Mouse (Mus musculus) limb, embryonic 13.5 days (tissue): Measurements from ENCODE around the gene Pld1. TPM values are rescaled to one million over a fixed set of nuclear protein-coding genes. Genes with fewer than 3 reads are reported as not detected.

Experiments used
- ATAC-seq: fragments of 200-750 bp; cut with Nextera tagmentation; 2 replicates; pipeline ENCODE4 v1.8.0; 2017; ENCODE audit warnings: low read depth, moderate number of reproducible peaks, moderate TSS enrichment; ENCODE audit not compliant: low FRiP score
- H3K27ac ChIP-seq: fragments of 300-500 bp; sonication (generic); 2 replicates; pipeline ENCODE4 v1.5.1; 2015; ENCODE audit warnings: inconsistent platforms, mild to moderate bottlenecking, moderate library complexity
- H3K27me3 ChIP-seq: fragments of 300-500 bp; sonication (generic); 2 replicates; pipeline ENCODE4 v1.6.1; 2015; ENCODE audit warnings: mild to moderate bottlenecking, inconsistent platforms
- H3K36me3 ChIP-seq: fragments of 300-500 bp; sonication (generic); 2 replicates; pipeline ENCODE4 v1.6.1; 2015; ENCODE audit warnings: inconsistent platforms, mild to moderate bottlenecking, moderate library complexity
- H3K4me1 ChIP-seq: fragments of 300-500 bp; sonication (generic); 2 replicates; pipeline ENCODE4 v1.6.1; 2015; ENCODE audit warnings: inconsistent platforms
- H3K4me2 ChIP-seq: fragments of 300-500 bp; sonication (generic); replicated peaks from 2 replicates; pipeline ENCODE4 v1.6.1; 2015; ENCODE audit warnings: inconsistent platforms, mild to moderate bottlenecking, moderate library complexity
- H3K4me3 ChIP-seq: fragments of 300-500 bp; sonication (generic); 2 replicates; pipeline ENCODE4 v1.5.1; 2015; ENCODE audit warnings: moderate library complexity, mild to moderate bottlenecking, inconsistent platforms
- H3K9ac ChIP-seq: fragments of 300-500 bp; sonication (generic); 2 replicates; pipeline ENCODE4 v1.6.1; 2015; ENCODE audit warnings: mild to moderate bottlenecking, inconsistent platforms
- H3K9me3 ChIP-seq: fragments of 300-500 bp; sonication (generic); 2 replicates; pipeline ENCODE4 v1.6.1; 2016; ENCODE audit warnings: inconsistent platforms
- WGBS: fragments of 180-500 bp; shearing (Covaris S2); methylation state at CpG from one replicate; pipeline ENCODE4 v1.1.7; 2015; 5-methylcytosine and 5-hydroxymethylcytosine counted together
- polyA plus RNA-seq: library from polyadenylated mRNA; unstranded; fragments of >200 nt; fragmentation: Nextera tagmentation; extraction: Ambion mirVana; gene quantifications from 2 replicates; pipeline ENCODE4 v1.2.1, GENCODE M21; 2015

Gene Pld1
- polyA plus RNA-seq, 1 experiment from 2014 or later = 5.4 TPM

DNA sequence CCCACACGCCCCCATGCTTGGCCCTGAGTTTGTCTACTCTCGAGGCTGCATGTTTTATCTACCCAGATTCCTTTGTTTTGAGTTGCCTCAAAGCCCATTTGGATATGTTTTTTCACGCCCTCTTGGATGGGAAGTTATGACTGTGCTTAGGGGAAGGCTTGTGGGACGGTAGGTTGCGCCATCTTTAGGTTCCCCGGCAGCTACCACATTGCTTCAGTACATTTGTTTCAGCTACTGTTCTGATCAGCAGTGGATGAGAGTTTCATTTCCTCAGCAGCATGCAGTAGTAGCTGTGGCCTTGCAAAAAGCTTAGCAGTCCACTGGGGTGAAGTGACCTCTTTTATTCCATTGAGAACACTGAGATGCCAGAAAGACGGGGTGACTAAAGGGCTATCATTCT is 73.7 kb downstream of the Pld1 start:
- no peak overlapping the region for H3K9ac ChIP-seq
- no peaks in the 10 kb centered on the region for H3K4me1 ChIP-seq
- H3K9me3 ChIP-seq = no peaks in the 10 kb centered on the region
- H3K27me3 ChIP-seq = no peaks in the 10 kb centered on the region
- 85% methylated on average over 7 of the region's 7 CpGs for WGBS
- no peak for ATAC-seq
- H3K27ac ChIP-seq = no peak overlapping the region
- H3K4me2 ChIP-seq = no peak overlapping the region
- no peaks in the 10 kb centered on the region for H3K36me3 ChIP-seq
- no peak overlapping the region for H3K4me3 ChIP-seq

GRCm38 (mm10) chr3:28013441-28013840 is 74.9 kb downstream of the Pld1 start:
- Histone ChIP-seq H3K9ac (no peak overlapping the region), H3K27me3 (no peaks in the 10 kb centered on the region), H3K27ac (no peak overlapping the region), H3K4me2 (no peak overlapping the region), H3K4me3 (no peak overlapping the region), H3K36me3 (no peaks in the 10 kb centered on the region), H3K9me3 (no peaks in the 10 kb centered on the region; the same call in 1 of the 2 replicates), H3K4me1 (no peaks in the 10 kb centered on the region)
- ATAC-seq = no peak
- 77% methylated on average over 6 of the region's 6 CpGs for WGBS

DNA sequence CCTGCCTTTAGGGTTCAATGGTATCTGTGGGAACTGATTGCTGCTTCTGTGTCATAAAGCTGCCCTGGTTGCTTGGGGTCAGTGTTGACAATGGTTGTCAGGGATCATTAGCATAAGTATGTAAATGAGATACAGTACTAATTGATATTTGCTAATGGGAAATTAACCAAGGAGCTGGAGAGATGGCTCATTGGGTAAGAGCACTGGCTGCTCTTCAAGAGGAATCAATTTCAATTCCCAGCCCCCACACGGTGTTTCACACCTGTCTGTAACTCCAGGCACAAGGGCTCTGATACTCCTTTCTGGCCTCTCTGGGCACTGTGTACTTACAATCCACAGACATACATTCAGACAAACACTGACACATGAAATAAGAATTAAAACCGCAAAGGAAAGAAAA is 78.5 kb downstream of the Pld1 start:
- Histone ChIP-seq H3K9me3 (no peaks in the 10 kb centered on the region; the same call in 1 of the 2 replicates), H3K4me3 (no peak overlapping the region), H3K4me2 (no peak overlapping the region), H3K4me1 (no peaks in the 10 kb centered on the region), H3K36me3 (no peaks in the 10 kb centered on the region), H3K27ac (no peak overlapping the region), H3K9ac (no peak overlapping the region), H3K27me3 (no peaks in the 10 kb centered on the region)
- ATAC-seq = no peak
- 82% methylated on average over 2 of the region's 2 CpGs for WGBS

- no peak overlapping the region for H3K9ac ChIP-seq
- 82% methylated on average over 4 of the region's 4 CpGs for WGBS
- no peak for ATAC-seq
- H3K4me3 ChIP-seq = no peak overlapping the region
- no peak overlapping the region for H3K27ac ChIP-seq
- no peaks in the 10 kb centered on the region for H3K4me1 ChIP-seq
- H3K9me3 ChIP-seq = no peaks in the 10 kb centered on the region; the same call in 1 of the 2 replicates
- H3K36me3 ChIP-seq = no peaks in the 10 kb centered on the region
- no peak overlapping the region for H3K4me2 ChIP-seq
- H3K27me3 ChIP-seq = no peaks in the 10 kb centered on the region
These were observed 81.2 kb downstream of the Pld1 start for GRCm38 (mm10) chr3:28019727-28020126.

GRCm38 (mm10) chr3:28020404-28020803 is 81.9 kb downstream of the Pld1 start:
- ATAC-seq = no peak
- no peaks in the 10 kb centered on the region for H3K36me3 ChIP-seq
- H3K27me3 ChIP-seq = no peaks in the 10 kb centered on the region
- no peak overlapping the region for H3K27ac ChIP-seq
- no peak overlapping the region for H3K9ac ChIP-seq
- no peaks in the 10 kb centered on the region for H3K4me1 ChIP-seq
- no peaks in the 10 kb centered on the region; the same call in 1 of the 2 replicates for H3K9me3 ChIP-seq
- WGBS = 97% methylated on average over 2 of the region's 2 CpGs
- H3K4me3 ChIP-seq = no peak overlapping the region
- no peak overlapping the region for H3K4me2 ChIP-seq

- H3K4me1 ChIP-seq = no peaks in the 10 kb centered on the region
- H3K36me3 ChIP-seq = no peaks in the 10 kb centered on the region
- H3K27ac ChIP-seq = no peak overlapping the region
- no peaks in the 10 kb centered on the region for H3K27me3 ChIP-seq
- no peak overlapping the region for H3K4me2 ChIP-seq
- WGBS = 75% methylated on average over 5 of the region's 5 CpGs
- no peak overlapping the region for H3K4me3 ChIP-seq
- no peak for ATAC-seq
- no peak overlapping the region for H3K9ac ChIP-seq
- H3K9me3 ChIP-seq = no peaks in the 10 kb centered on the region; the same call in 1 of the 2 replicates
These were observed 83.7 kb downstream of the Pld1 start for GRCm38 (mm10) chr3:28022191-28022590.

DNA sequence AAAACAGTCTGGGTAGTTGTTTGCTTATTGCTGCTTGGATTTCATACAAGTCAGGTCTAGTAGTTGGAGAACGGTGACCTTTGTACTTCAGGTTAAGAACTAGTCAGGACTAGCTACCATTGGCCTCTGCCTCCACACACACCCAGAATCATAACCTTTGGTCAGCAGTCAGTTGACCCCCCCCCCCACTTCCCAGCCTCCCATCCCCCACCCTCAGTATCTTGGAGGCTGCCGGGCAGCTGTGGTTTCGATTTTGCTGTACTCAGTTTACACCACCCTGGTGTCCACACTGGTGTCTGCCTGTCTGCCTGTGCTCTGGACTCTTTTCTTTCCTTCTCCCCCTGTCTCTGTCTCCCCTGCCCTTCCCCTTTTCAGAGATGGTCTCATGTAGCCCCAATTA is 88.4 kb downstream of the Pld1 start:
- 56% methylated on average over 3 of the region's 3 CpGs for WGBS

GRCm38 (mm10) chr3:28028456-28028855 is 90.0 kb downstream of the Pld1 start:
- no peaks in the 10 kb centered on the region for H3K36me3 ChIP-seq
- ATAC-seq = no peak
- WGBS = 86% methylated on average over 10 of the region's 10 CpGs

More for the DNA sequence above, 88.4 kb downstream of the Pld1 start:
- H3K36me3 ChIP-seq = no peaks in the 10 kb centered on the region
- no peak for ATAC-seq
- no peak overlapping the region for H3K4me3 ChIP-seq
- H3K27me3 ChIP-seq = no peaks in the 10 kb centered on the region
- no peaks in the 10 kb centered on the region for H3K9me3 ChIP-seq
- H3K4me2 ChIP-seq = no peak overlapping the region
- H3K9ac ChIP-seq = no peak overlapping the region
- no peak overlapping the region for H3K27ac ChIP-seq
- H3K4me1 ChIP-seq = no peaks in the 10 kb centered on the region

DNA sequence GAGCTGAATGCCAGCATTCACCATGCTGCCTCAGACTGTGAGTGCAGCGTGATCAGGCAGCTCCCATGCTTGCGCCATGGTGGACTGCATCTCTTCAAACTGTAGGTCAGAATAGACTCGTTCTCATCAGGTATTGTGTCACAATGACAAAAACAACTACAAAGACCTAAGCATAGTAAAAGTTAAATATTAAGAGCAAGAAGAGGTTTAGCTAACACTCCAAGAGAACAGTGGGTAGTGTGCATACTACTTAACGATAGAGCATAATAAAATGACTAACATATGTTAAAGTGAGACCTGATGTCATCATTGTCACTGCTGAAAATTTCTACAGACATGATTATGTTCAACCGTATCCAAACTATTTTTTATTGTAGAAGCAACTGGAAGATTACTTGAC is 92.4 kb downstream of the Pld1 start:
- H3K4me1 ChIP-seq = no peaks in the 10 kb centered on the region
- H3K4me3 ChIP-seq = no peak overlapping the region
- H3K27ac ChIP-seq = no peak overlapping the region
- no peak overlapping the region for H3K9ac ChIP-seq
- no peaks in the 10 kb centered on the region for H3K36me3 ChIP-seq
- no peaks in the 10 kb centered on the region for H3K9me3 ChIP-seq
- no peak for ATAC-seq
- no peaks in the 10 kb centered on the region for H3K27me3 ChIP-seq
- 88% methylated on average over 5 of the region's 5 CpGs for WGBS
- no peak overlapping the region for H3K4me2 ChIP-seq

More at GRCm38 (mm10) chr3:28028456-28028855, 90.0 kb downstream of the Pld1 start:
- Histone ChIP-seq H3K4me3 (no peak overlapping the region), H3K4me1 (no peaks in the 10 kb centered on the region), H3K9ac (no peak overlapping the region), H3K9me3 (no peaks in the 10 kb centered on the region), H3K4me2 (no peak overlapping the region), H3K27me3 (no peaks in the 10 kb centered on the region), H3K27ac (no peak overlapping the region)

DNA sequence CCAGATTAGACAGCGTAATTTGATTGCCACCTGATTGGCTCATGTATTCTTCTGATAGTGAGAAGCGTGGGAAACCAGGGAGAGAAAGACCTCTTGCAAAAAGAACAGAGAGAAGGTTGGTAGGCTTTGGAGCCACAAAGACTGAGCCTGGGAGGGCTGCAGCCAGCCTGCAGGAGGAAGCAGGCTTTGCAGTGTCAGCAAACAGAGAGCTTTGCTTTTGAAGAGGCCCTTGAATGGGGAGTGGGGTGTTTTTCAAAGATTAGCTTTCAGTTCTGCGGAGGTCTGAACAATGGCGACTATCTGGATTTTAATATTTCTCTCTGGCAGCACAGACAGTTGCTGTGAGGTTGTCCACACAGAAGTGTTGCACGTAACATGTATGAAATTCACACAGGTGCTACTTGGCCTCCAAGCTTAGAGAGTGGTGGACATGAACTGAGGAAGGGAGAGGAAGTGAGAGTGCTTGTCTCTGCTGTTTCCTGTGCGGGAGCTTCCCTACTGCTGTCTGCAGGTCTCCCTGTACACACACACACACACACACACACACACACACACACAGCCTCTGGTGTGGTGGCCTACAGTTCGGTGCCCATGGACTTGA is 93.2 kb downstream of the Pld1 start:
- H3K27me3 ChIP-seq = no peaks in the 10 kb centered on the region
- 75% methylated on average over 7 of the region's 7 CpGs for WGBS
- no peak overlapping the region for H3K4me2 ChIP-seq
- no peaks in the 10 kb centered on the region for H3K4me1 ChIP-seq
- no peaks in the 10 kb centered on the region for H3K9me3 ChIP-seq
- no peak overlapping the region for H3K4me3 ChIP-seq
- H3K27ac ChIP-seq = no peak overlapping the region
- ATAC-seq = no peak
- no peaks in the 10 kb centered on the region for H3K36me3 ChIP-seq
- H3K9ac ChIP-seq = no peak overlapping the region

DNA sequence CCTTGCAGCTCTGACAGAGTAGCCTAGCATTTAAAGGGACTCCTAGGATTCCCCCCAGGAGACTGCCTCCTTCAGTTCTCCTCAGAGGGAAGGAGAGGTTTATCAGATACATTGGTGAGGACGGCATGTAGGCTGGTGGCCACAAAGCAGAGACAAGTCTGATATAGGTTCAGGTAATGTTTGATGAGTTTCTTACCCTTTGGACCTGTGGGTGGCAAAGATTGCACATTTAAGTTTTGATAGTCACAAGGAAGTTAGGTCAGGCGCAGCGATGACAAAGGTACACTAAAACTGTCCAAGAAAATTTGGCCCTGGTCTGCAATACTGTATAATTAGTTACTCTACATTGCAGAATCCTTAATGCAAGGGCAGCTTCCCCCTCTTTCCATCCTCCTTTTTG is 95.4 kb downstream of the Pld1 start:
- Histone ChIP-seq H3K4me1 (no peaks in the 10 kb centered on the region; the same call in 1 of the 2 replicates), H3K4me2 (no peak overlapping the region), H3K36me3 (no peaks in the 10 kb centered on the region), H3K27me3 (no peaks in the 10 kb centered on the region), H3K9me3 (no peaks in the 10 kb centered on the region), H3K27ac (no peak overlapping the region), H3K9ac (no peak overlapping the region), H3K4me3 (no peak overlapping the region)
- WGBS = 87% methylated on average over 3 of the region's 3 CpGs
- ATAC-seq = no peak

GRCm38 (mm10) chr3:28034707-28035333 is 96.3 kb downstream of the Pld1 start:
- 75% methylated on average over 5 of the region's 5 CpGs for WGBS
- Histone ChIP-seq H3K9me3 (no peaks in the 10 kb centered on the region), H3K9ac (no peak overlapping the region), H3K4me3 (no peak overlapping the region), H3K4me2 (no peak overlapping the region), H3K27me3 (no peaks in the 10 kb centered on the region), H3K36me3 (no peaks in the 10 kb centered on the region), H3K27ac (no peak overlapping the region), H3K4me1 (no peaks in the 10 kb centered on the region; the same call in 1 of the 2 replicates)
- ATAC-seq = no peak
